Mouse (Mus musculus) WW6 (cell line): ENCODE data around the gene Ferd3l.

ENCODE experiments used
- DNase-seq: peaks from one replicate; pipeline ENCODE4 v3.0.0-alpha.2; 2013; ENCODE audit warnings: low read depth, low spot score

The Ferd3l gene

DNA sequence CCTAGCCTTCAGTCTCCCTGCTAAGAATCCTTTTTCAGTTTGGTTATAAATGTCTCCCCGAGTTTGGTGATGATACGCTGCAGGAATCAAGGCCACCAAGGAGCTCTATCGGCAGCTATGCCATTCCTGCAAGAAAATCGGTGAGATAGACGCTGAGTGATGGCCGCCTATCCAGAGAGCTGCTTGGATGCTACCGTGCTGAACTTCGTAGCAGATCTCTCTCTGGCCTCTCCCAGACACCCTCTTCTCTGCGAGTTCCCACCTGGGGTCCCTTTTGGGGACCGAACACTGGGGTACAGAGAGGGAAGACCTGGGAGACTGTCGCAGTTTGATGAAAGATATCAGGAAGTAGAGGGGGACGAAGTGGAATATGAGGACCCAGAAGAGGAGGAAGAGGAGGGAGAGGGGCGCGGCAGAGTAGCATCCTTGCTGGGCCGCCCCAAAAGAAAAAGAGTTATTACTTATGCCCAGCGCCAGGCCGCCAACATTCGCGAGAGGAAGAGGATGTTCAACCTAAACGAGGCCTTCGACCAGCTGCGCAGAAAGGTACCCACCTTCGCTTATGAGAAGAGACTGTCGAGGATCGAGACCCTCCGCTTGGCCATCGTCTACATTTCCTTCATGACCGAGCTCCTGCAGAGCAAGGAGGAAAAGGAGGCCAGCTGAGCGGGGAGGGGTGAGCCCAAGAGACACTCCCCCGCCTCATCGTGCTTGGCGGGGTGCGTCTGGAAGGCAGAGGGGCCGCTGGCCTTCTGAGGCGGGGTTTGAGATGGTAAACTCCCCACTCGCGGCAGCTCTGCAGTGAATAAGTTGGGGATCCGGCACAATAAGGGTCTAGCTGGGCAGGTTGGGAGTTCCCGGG lies at the start of gene Ferd3l:
Gene Ferd3l, plus strand, starts transcription at position 95 of the 862 bp plus-strand sequence.
- DNase-seq: no peak

DNA sequence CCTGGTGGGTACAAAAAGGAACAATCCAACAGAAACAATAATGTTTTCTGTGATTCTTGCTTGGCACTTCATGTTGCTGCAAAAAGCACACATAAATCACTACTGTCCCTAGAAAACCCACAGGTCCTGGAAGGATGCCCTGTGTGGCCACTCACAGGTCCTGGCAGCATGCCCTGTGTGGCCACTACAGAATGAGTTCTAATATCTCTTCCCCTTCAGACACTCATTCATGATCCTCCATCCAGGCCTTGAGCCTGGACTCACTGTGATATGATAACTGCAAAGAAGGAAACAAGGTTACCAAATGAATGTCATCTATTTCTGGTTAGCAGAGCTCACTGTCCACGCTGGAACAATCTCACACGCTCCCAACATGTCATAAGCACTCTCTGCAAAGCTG lies 34.3 kb upstream of the Ferd3l start:
- DNase-seq: no peak

DNA sequence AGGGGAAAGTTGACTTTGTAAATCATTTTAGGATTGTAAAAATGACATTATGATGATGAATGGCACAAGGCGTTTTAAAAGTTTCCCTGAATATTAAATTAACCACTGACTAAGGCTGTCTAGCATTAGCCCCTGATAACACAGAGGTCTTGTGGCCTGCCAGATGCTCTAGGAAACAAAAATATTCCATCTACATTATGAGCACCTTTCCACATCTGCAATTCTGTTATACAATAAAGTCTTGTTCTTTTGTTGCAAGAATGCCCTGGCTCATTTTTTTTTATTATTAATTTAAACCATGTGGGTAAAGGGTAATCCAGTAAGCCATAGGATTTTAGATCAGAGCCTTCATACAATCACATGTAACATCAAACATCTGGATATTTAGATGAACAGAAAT lies 33.6 kb upstream of the Ferd3l start:
- DNase-seq: no peak

DNA sequence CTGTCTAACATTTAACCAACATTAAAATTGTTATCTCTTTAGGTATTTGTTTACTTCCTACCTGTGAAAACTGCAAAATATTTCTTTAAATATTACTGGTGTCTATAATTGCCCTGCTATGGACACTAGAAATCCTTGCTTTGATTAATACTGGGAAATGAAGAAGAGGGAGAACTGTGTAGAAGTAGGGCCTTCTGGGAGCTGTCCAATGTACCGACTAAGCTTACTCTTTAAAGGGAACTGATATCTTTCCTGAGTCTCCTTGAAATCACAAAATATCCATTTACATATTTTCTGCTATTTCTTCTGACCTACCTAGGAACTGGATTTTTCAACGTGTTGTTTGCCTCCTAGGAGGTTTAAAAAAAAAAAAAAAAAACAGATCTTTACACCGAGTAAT lies 1.5 kb upstream of the Ferd3l start:
- DNase-seq: no peak

DNA sequence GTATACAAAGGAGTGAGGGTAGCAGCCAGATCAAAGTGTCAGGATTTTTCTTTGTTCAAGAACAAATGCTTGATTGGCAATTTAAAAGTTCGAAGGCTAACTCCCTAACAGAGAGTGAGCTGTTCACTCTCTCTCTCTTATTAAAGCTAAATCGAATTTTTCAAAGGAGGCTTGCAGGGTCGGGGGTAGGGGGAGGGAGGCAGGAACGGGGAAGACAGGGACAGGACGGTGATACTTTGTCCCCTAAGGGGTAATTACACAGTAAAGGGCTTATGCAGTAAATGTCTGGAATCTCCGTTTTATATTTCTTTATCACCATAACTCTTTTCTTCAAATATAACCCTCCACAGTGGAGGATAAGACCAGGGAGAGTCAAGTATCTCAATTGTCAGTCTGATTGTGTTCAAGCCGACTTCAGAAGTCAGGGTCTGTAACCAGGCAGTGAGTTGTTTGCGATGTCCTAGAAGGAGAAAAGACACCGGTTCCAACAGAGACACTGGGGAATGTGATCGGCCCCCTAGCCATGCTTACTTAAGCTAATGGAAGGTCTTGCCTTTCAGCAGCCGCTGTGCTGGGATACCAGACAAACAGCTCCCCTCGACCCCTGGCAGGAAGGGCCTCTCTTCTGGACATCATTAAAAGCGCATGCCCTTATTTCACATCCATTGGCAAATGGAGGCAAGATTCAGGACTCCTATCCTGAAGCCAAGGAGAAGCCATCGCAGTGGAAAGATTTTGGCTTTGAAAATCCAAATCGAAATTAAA lies 709 bp upstream of the Ferd3l start:
- no peak for DNase-seq

DNA sequence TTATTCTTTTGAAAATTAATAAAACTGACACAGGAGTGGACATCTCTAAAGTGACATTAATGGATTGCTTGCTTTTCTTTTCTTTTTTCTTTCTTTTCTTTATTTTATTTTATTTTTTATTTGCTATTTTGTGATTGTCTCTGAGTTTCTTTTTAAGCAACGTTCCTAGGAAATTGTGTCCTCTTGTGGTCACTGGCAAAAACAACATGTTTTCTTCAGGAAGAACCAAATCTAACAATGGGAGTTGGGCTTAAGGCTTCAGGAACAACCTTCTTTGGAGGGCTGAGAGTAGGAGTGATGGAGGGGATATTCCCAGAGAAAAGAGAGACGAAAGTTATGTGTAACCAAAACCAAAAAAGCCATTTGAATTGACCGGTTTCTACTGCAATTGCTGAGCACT lies 24.6 kb downstream of the Ferd3l start:
- DNase-seq: no peak

DNA sequence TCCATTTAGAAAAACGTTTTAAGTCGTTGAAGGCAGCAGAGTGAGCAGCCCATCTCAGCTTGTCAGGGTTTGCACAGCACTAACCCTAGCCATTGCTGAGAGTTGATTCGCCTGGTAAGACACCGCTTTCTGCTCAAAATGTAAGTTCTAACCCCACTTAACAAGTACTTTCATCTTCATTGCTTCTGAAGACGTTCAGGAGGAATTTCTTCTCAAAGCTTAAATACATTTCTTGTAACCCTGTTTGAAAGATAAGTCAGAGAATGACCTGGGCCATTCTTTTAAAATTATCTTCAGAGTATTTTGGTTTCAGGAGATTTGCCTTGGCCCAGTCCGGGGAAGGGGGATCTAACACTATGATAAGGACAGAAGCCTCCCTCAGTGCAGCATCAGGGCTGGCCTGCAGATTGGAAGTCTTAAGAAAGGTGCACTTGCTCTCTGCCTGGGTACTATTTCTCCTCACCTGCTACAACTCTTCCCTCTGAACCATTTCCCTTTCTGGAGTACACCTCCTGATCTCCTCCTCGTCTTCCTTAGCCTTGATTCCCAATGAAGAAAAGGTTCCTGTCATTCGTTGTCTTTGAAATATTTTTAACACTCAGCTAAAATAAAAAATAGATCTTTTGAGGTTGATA lies 26.8 kb downstream of the Ferd3l start:
- no peak for DNase-seq

DNA sequence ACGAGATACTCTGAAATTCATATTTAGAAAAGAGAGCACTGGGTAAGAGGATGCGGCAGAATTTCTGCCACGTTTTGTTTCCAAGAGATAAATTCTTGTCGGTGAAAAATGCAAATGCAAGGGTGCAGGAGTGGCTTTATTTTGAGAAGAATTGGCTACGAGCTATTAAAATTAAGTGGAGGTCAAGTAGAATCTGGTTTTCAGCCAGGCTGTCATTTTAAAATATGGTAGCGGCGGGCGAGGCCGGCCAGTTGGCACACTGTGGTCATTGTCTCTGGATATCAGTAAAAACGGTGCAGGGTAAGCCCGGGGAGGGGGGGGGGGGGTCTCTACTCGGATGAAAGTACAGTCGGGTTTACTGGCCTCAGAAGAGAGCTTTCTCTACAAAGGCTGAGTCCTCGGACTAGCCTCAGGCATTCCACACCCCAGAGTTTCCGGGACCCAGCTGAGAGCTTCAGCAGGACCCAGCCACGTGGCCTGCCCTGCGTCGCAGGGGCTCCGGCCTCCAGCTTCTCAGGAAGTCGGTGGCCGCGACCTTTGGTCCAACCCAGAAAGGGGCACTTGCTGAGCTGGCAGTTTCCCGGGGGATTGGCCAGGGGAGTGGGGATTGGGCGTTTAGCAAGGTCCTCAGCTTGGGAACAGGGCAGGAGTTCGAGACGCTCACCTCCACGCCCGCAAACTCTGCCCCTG lies 27.5 kb downstream of the Ferd3l start:
- DNase-seq: no peak

DNA sequence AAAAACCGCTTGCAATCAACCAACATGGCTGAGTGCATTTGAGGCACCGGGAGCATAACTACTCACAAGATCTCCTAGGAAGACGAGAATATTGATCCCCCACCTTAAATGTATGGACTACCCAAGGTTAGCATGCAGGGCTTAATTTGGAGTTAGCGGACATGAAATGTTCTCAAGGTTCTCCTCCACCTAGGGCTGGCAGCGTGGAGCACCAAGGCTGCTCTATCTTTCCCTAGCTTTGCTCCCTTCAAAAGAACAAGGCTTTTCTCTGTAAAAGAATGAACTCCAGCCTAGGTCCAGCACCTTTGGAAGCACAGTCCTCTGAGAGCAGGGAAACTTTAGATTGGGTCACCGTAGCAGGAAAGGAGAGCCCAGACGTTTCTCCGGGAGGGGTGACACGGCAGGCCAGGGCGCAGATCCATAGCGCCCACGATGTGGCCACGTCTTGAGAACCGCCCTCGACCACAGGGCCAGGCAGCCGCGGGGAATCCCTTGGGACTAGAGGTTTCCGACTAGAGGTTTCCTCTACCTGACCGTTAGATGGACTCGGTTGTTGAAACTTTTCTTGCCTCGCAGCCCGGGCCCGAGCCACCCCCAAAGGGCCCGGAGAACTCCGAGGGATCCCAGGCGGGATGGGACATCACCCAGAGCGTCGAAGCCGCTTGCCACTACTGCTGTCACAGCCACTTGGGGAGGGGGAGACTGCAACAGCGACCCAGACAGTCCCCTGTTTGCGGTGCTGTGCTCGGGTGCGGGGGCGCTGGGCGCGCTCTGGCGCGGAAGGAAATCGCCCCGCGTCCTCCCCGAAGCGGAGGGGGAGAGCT lies 28.6 kb downstream of the Ferd3l start:
- no peak for DNase-seq

DNA sequence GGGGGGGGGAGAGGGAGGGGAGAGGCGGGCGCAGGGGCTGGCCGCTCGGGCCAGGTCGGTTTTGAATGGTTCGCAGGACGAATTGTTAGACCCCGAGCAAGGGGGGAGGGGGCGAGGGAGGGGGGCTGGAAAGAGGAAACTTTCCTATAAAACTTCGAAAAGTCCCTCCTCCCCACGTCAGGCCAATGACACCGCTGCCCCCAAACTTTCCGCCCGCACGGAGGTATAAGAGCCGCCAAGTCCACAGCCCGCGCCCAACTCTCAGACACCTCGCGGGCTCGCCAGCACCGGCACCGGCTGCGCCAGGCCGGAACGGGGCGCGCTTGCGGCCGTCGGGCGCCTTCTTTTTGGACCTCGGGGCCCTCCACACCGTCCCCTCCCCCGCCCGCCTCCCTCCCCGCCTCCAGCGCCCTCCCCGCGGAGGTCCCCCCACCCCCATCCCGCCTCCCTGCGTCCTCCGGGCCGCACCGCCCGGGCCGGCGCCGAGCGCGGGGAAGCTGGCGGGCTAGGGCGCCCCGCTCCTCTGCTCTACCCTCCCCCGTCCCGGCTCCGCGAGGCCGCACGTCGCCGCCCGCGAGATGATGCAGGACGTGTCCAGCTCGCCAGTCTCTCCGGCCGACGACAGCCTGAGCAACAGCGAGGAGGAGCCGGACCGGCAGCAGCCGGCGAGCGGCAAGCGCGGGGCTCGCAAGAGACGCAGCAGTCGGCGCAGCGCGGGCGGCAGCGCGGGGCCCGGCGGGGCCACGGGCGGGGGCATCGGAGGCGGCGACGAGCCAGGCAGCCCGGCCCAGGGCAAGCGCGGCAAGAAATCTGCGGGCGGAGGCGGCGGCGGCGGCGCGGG lies 29.4 kb downstream of the Ferd3l start, which contains the start of gene Twist1:
Gene Twist1, plus strand, starts transcription at position 272 of the 841 bp plus-strand sequence.
- DNase-seq: no peak

DNA sequence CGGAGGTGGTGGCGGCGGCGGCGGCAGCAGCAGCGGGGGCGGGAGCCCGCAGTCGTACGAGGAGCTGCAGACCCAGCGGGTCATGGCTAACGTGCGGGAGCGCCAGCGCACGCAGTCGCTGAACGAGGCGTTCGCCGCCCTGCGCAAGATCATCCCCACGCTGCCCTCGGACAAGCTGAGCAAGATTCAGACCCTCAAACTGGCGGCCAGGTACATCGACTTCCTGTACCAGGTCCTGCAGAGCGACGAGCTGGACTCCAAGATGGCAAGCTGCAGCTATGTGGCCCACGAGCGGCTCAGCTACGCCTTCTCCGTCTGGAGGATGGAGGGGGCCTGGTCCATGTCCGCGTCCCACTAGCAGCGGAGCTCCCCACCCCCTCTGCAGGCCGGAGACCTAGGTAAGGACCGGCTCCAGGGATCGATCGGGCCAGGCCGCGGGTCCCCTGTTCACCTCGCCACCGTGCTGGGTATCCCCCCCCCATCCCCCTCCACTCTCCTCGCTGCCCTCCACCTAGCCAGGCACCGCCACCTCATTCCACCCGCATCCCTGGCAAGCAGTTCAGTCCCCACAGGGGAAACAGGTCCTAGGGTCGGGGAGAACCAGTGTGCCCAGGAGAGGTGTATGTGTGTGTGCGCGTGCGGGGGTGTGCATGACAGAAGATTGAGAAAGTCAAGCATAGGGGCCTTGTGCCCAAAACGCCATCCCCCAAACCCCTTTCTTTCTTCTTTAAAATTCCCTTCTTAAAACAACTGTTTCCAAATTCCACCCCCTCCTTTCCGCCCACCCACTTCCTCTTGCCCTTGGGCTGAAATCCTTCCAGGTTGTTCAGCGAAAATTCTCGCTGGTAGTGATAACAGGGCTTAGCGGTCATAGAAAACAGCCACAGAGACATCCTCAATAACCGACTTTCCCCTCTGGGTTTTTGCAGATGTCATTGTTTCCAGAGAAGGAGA lies 30.3 kb downstream of the Ferd3l start:
- no peak for DNase-seq

DNA sequence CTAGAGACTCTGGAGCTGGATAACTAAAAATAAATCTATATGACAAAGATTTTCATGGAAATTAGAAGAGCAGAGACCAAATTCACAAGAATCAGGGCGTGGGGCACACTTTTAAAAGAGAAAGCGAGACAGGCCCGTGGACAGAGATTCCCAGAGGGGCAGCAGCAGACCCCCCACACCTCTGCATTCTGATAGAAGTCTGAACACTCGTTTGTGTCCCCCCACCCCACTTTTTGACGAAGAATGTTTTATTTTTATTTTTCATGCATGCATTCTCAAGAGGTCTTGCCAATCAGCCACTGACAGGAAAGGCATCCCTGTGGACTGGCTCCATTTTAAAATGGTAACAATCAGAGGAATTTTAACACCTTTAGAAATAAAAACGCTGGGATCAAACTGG lies 31.0 kb downstream of the Ferd3l start:
- DNase-seq: no peak

DNA sequence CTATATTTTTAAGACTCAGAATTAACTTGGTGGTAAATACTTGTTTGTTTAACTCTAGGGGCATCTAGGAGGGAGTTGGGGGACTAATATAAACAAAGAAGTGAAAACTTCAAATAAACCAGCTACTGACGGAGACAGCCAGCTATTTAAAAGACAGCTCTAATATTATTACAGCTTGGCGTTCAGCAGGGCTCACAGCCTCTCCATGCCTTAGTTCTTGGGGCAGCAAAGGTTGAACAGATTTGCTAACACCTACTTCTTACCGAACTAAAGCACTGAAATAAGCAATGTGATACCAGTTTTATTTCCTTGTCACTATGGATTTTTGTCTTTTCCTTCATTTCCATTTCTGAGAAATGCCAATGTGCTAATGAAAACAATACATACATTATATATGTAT lies 31.6 kb downstream of the Ferd3l start:
- DNase-seq: no peak

DNA sequence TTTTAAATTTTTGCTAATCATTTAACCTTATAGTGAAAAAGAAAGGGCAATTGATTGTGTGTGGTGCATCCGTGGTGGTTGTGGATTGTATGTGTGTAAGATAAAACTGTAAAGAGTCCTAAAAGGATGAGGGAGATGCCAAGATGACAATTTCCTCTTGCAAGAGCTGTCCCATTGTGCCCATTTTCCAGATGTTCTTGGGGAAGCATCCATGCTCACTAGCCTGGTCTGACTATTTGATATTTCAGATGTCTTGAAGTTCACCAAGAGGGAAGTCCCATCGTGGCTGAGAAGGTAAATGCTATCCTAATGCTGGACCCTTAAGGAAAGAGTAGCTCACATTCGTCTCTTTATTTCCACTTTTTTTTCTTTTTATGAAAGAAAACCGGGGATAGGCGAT lies 32.8 kb downstream of the Ferd3l start:
- DNase-seq: no peak

DNA sequence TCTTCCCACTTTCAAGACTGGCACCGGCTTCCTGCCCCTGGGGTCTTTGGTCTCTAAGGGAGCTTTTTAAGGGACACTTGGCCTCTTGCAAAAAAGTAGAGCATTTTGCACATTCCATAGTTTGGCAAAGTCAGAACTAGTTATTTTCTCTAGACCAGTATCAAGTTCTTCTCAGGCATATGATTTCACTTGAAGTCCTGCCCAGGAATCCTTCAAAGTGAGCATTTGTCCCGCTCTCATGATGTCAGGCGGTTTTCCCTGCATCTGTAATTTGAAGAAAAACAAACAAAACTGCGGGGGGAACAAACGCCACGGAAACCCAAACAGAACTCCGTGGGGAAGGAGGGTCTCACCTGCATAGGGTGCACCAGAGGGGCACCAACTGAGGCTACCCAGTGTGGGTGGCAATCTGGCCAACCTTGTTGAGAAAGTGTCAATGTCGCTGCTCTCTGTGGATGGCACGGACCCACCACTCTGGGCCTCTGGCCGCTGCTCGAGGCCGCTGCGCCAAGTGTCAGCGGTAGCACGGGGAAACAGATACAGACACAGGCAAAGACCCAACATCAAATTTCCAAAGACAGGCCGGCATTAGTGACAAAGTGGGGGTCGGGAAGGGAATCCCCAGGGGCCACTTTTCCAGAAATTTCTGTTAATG lies 34.0 kb downstream of the Ferd3l start:
- DNase-seq: no peak

DNA sequence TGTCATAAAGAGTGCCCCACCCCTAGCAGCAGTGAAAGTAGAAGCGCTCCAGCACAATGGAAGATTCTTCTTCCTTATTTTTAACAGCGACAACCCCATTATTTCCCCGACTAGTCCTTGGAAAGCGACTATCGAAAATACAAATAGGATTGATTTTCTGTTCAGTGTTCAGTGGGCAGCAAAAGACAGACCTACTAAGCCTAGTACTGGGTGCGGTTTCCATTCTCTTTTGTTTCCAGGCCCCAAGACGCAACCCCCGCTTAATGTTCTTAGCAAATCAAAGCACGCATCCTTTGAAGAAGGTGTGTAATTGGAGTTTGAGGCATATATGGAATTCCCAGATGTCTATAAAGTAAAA lies 34.5 kb downstream of the Ferd3l start:
- DNase-seq: no peak

DNA sequence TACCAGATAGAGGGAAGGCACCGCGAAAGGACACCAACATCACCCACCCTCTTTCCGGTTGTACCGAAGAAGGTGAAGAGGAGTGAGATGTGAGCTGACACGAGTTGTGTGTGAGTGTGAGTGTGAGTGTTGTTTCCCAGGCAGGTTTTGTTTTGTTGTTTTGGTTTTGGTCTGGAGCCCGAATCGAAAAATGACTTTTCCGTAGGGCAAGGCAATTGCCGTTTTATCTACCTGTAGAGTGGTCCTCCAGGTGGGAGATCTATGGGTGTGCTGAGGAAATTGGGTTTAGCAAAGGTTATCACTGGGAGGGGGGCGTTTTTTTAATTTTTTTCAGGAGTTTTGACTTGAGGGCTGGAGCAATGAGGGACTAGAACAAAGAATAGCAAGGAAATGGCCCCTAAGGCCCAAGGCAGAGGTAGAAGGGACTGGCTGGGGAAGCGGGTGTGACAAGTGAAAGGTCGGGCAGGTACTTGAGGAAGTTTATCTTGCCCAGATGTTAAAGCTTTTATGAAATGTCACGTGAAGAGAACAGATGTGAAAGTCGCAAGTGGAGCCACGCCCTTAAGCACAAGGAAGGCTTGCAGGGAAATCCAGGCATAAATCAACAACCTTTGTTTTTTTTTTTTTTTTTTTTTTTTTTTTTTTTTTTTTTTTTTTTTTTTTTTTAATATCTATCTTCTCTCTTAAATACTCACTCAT lies 35.6 kb downstream of the Ferd3l start:
- DNase-seq: no peak

DNA sequence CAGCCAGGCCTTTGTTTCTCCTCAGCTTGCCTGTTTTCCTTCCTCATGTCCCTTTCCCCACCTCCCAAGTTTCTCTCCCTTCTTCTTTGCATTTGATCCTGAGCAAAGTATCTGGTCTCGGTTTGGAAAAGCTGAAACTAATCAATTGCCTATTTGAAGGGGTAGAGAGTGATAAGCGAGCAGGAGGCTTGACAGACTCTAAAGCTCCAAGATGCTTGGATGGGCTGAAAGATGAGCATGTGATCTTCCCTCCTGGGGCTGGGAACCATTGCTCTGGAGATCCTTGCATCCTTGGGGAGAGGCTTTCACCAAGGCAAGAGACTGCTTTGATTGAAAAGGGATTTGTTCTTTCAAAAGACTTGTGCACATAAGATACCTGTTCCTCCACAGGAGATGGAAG lies 36.2 kb downstream of the Ferd3l start:
- DNase-seq: no peak
